Mouse (Mus musculus) liver, postnatal 0 days (tissue): ENCODE results near the gene Cyp2f2.

ENCODE experiments used
- CTCF ChIP-seq: sonication (generic); IDR thresholded peaks from 2 replicates; pipeline ENCODE4 v1.5.1; 2016; ENCODE audit warnings: antibody characterized with exemption, low read depth
- EP300 ChIP-seq: IDR thresholded peaks from 2 replicates; pipeline ENCODE4 v1.6.1; 2016; ENCODE audit warnings: antibody characterized with exemption, low read depth, mild to moderate bottlenecking

- no peak for TF ChIP-seq CTCF
- no peak for TF ChIP-seq EP300
These were observed 42.0 kb downstream of the Cyp2f2 start for GRCm38 (mm10) chr7:27161744-27162143.
